Mouse (Mus musculus): ENCODE measurements around the gene Ifitm3.

- TF ChIP-seq CTCF (IDR thresholded peaks at IDR 0.05; ENCODE audit: insufficient read depth, low read depth, low read length) (no peak), POLR2A (IDR thresholded peaks at IDR 0.05; ENCODE audit: insufficient read depth, low read depth, low read length) (no peak)
These were observed 49.2 kb downstream of the Ifitm3 start for GRCm38 (mm10) chr7:140961416-140961815.
